Mouse (Mus musculus) forelimb bud, embryonic 11.5 days (tissue): ENCODE data around the gene Mslnl.

Source experiments
- DNase-seq: peaks from one replicate; pipeline ENCODE4 v3.0.0-alpha.2; 2012; ENCODE audit warnings: low read depth, low spot score

Gene Mslnl

GRCm38 (mm10) chr17:25743831-25744230 is 8.0 kb downstream of the Mslnl start:
- no peak for DNase-seq

- no peak for DNase-seq
Observed at GRCm38 (mm10) chr17:25744311-25744710, 8.5 kb downstream of the Mslnl start.

GRCm38 (mm10) chr17:25748238-25748637 is 12.4 kb downstream of the Mslnl start:
- no peak for DNase-seq

- no peak for DNase-seq
Observed at GRCm38 (mm10) chr17:25749314-25749713, 13.5 kb downstream of the Mslnl start.

GRCm38 (mm10) chr17:25751446-25751845 is 15.6 kb downstream of the Mslnl start:
- DNase-seq: no peak

GRCm38 (mm10) chr17:25754241-25754640 is 18.4 kb downstream of the Mslnl start, which contains the start of gene Msln:
Gene Msln (minus strand): TSS chr17:25754378.
- no peak for DNase-seq

- no peak for DNase-seq
Observed at GRCm38 (mm10) chr17:25755086-25755485, 19.2 kb downstream of the Mslnl start.

GRCm38 (mm10) chr17:25755627-25756377 is 20.0 kb downstream of the Mslnl start:
- peak; percentile 14 for DNase-seq

- DNase-seq: no peak
Observed at GRCm38 (mm10) chr17:25756378-25757242, 20.8 kb downstream of the Mslnl start.

- no peak for DNase-seq
Observed at GRCm38 (mm10) chr17:25757691-25758090, 21.8 kb downstream of the Mslnl start.

- DNase-seq: no peak
Observed at GRCm38 (mm10) chr17:25760148-25760547, 24.3 kb downstream of the Mslnl start.

- no peak for DNase-seq
Observed at GRCm38 (mm10) chr17:25761561-25761970, 25.7 kb downstream of the Mslnl start.

GRCm38 (mm10) chr17:25762591-25762990 is 26.7 kb downstream of the Mslnl start:
- DNase-seq: no peak

GRCm38 (mm10) chr17:25765886-25766285 is 30.0 kb downstream of the Mslnl start:
- DNase-seq: peak; percentile 62

- no peak for DNase-seq
Observed at GRCm38 (mm10) chr17:25769331-25769730, 33.5 kb downstream of the Mslnl start.

GRCm38 (mm10) chr17:25773549-25774120 is 37.8 kb downstream of the Mslnl start, which contains the start of gene Narfl:
Gene Narfl (plus strand): TSS chr17:25773776.
- peak; percentile 98 for DNase-seq

GRCm38 (mm10) chr17:25775318-25776062 is 39.6 kb downstream of the Mslnl start:
- no peak for DNase-seq

GRCm38 (mm10) chr17:25777948-25778347 is 42.1 kb downstream of the Mslnl start:
- no peak for DNase-seq

- no peak for DNase-seq
Observed at GRCm38 (mm10) chr17:25781339-25781738, 45.5 kb downstream of the Mslnl start.

GRCm38 (mm10) chr17:25783086-25783485 is 47.2 kb downstream of the Mslnl start:
- DNase-seq: no peak

GRCm38 (mm10) chr17:25783861-25784574 is 48.2 kb downstream of the Mslnl start:
- no peak for DNase-seq
